Mouse (Mus musculus) MEL (cell line): ENCODE data around the gene Car12. TPM values are rescaled to one million over a fixed set of nuclear protein-coding genes. Genes with fewer than 3 reads are reported as not detected.

Experiments used
- DNase-seq: peaks from one replicate; pipeline ENCODE4 v3.0.0; 2011; ENCODE audit warnings: low read depth, low spot score
- H3K27ac ChIP-seq: 2 replicates; pipeline ENCODE4 v1.5.1; 2012; ENCODE audit warnings: low read depth, mild to moderate bottlenecking, control low read depth, low read length, moderate library complexity; ENCODE audit not compliant: control insufficient read depth
- H3K27me3 ChIP-seq, 2 experiments: fragments of 150-350 bp in 1 of 2; sonication (generic) in 1 of 2; 2 replicates each; pipeline ENCODE4 v1.6.1; 2012; ENCODE audit warnings: low read length in 2 of 2, mild to moderate bottlenecking in 2 of 2, improper control_type of control experiment in 1 of 2, moderate library complexity in 1 of 2; ENCODE audit not compliant: insufficient read depth in 2 of 2, control insufficient read depth in 1 of 2
- H3K36me3 ChIP-seq, 2 experiments: 2 replicates each; pipeline ENCODE4 v1.6.1; 2012 to 2014; ENCODE audit warnings: low read length in 2 of 2, improper control_type of control experiment in 1 of 2, inconsistent platforms in 1 of 2, mild to moderate bottlenecking in 1 of 2; ENCODE audit not compliant: insufficient read depth in 2 of 2, control insufficient read depth in 1 of 2
- H3K4me1 ChIP-seq, 2 experiments: fragments of 150-350 bp in 1 of 2; sonication (generic) in 1 of 2; 2 replicates each; pipeline ENCODE4 v1.6.1; 2012; ENCODE audit warnings: low read length in 2 of 2, improper control_type of control experiment in 1 of 2, mild to moderate bottlenecking in 1 of 2; ENCODE audit not compliant: insufficient read depth in 2 of 2, control insufficient read depth in 1 of 2
- H3K4me3 ChIP-seq, 2 experiments: fragments of 150-350 bp in 1 of 2; sonication (generic) in 1 of 2; 2 replicates each; pipeline ENCODE4 v1.5.1; 2012; ENCODE audit warnings: low read depth in 2 of 2, low read length in 2 of 2, mild to moderate bottlenecking in 2 of 2, moderate library complexity in 2 of 2, control low read depth in 1 of 2, improper control_type of control experiment in 1 of 2; ENCODE audit not compliant: control insufficient read depth in 1 of 2, insufficient read depth in 1 of 2
- H3K79me2 ChIP-seq: 2 replicates; pipeline ENCODE4 v1.6.1; 2012; ENCODE audit warnings: mild to moderate bottlenecking, low read length, moderate library complexity; ENCODE audit not compliant: control insufficient read depth, poor library complexity, insufficient read depth
- H3K9ac ChIP-seq: 2 replicates; pipeline ENCODE4 v1.6.1; 2012; ENCODE audit warnings: low read depth, mild to moderate bottlenecking, control low read depth, low read length, moderate library complexity; ENCODE audit not compliant: control insufficient read depth, poor library complexity, severe bottlenecking
- H3K9me3 ChIP-seq: fragments of 150-350 bp; sonication (generic); replicated peaks from 2 replicates; pipeline ENCODE4 v1.6.1; 2012; ENCODE audit warnings: mild to moderate bottlenecking, low read length, improper control_type of control experiment, moderate library complexity; ENCODE audit not compliant: insufficient read depth
- CHD1 ChIP-seq: IDR thresholded peaks from 2 replicates; pipeline ENCODE4 v1.6.1; 2012; ENCODE audit warnings: low read depth, mild to moderate bottlenecking, inconsistent platforms, low read length, improper control_type of control experiment
- GATA1 ChIP-seq: IDR thresholded peaks from 2 replicates; pipeline ENCODE4 v1.6.1; 2011; ENCODE audit warnings: low read depth, low read length, improper control_type of control experiment
- HCFC1 ChIP-seq: IDR thresholded peaks from 2 replicates; pipeline ENCODE4 v1.6.1; 2012; ENCODE audit warnings: low read depth, mild to moderate bottlenecking, inconsistent platforms, low read length, improper control_type of control experiment, moderate library complexity
- MAX ChIP-seq: IDR thresholded peaks from 2 replicates; pipeline ENCODE4 v1.6.1; 2011; ENCODE audit warnings: low read length, improper control_type of control experiment
- MXI1 ChIP-seq: IDR thresholded peaks from 2 replicates; pipeline ENCODE4 v1.6.1; 2011; ENCODE audit warnings: mild to moderate bottlenecking, low read depth, low read length, improper control_type of control experiment
- MYC ChIP-seq: IDR thresholded peaks from 2 replicates; pipeline ENCODE4 v1.6.1; 2011; ENCODE audit warnings: low read depth, mild to moderate bottlenecking, low read length, improper control_type of control experiment, moderate library complexity
- TCF12 ChIP-seq: IDR thresholded peaks from 2 replicates; pipeline ENCODE4 v1.6.1; 2014; ENCODE audit warnings: low read depth, mild to moderate bottlenecking, inconsistent platforms, low read length, improper control_type of control experiment, moderate library complexity
- USF2 ChIP-seq, 2 experiments: IDR thresholded peaks; 2 replicates each; pipeline ENCODE4 v1.6.1; 2011 to 2012; ENCODE audit warnings: improper control_type of control experiment in 2 of 2, low read length in 2 of 2, borderline replicate concordance in 1 of 2, inconsistent platforms in 1 of 2, low read depth in 1 of 2, mild to moderate bottlenecking in 1 of 2; ENCODE audit not compliant: insufficient read depth in 1 of 2
- ZKSCAN1 ChIP-seq: IDR thresholded peaks from 2 replicates; pipeline ENCODE4 v1.6.1; 2012; ENCODE audit warnings: low read depth, mild to moderate bottlenecking, inconsistent platforms, low read length, improper control_type of control experiment, moderate library complexity
- polyA plus RNA-seq, 2 experiments: library from polyadenylated mRNA; stranded (reverse) in 1 of 2; unstranded in 1 of 2; fragments of >175 nt in 1 of 2; fragments of >200 nt in 1 of 2; gene quantifications; 2 replicates each; pipeline versions ENCODE4 v1.2.1 to v1.2.4; 2012; ENCODE audit warnings: low replicate concordance in 2 of 2, low read depth in 1 of 2; ENCODE audit not compliant: insufficient read length in 2 of 2, insufficient read depth in 1 of 2, missing spikeins in 1 of 2
- total RNA-seq: library from RNA; depleted of rRNA; stranded (reverse); fragments of 300-350 nt; gene quantifications from 2 replicates; pipeline ENCODE4 v1.2.3, GENCODE M21; 2012

Car12 gene
- total and polyA plus RNA-seq, 3 experiments = 0.77 to 1.8 TPM; not detected in 1

DNA sequence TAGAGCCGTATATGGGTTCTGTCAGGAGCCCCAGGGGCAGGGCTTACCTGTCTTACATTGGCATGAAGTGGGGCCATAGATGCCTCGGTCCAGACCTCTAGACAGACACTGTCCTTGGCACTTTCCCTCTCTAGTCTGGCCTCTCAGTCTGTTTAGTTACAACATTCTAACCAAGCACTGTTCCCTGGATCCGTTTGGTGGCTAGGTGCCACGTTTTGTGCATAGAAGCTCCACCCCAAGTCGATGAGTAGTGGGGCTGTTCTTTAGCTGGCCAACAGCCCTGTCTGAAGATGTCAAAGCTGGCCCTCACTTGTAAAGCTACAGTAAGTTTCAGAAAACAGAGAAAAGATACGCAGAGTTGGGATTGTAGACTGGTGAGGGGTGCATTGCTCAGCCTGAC, 2.9 kb upstream of the Car12 start:
- Histone ChIP-seq H3K4me1 (peaks cover 0 to 12% of the 10 kb centered on the region in 2 experiments; a peak in 3 of 4 replicates), H3K27ac (no peak overlapping the region), H3K9me3 (no peaks in the 10 kb centered on the region), H3K79me2 (no peaks in the 10 kb centered on the region), H3K4me3 (no peak overlapping the region), H3K27me3 (peaks cover 1 to 6% of the 10 kb centered on the region in 2 experiments; a peak in 2 of 4 replicates), H3K36me3 (no peaks in the 10 kb centered on the region), H3K9ac (no peak overlapping the region)
- DNase-seq = no peak
- no peak for TF ChIP-seq MAX
- no peak for TF ChIP-seq ZKSCAN1
- TF ChIP-seq HCFC1 = no peak
- no peak for TF ChIP-seq USF2 (IDR thresholded peaks at IDR 0.05; ENCODE audit: borderline replicate concordance in 1 of 2, insufficient read depth in 1 of 2, low read depth in 1 of 2, low read length in 2 of 2)
- TF ChIP-seq MYC = no peak
- no peak for TF ChIP-seq GATA1

- H3K4me1 ChIP-seq = peaks cover 0 to 12% of the 10 kb centered on the region in 2 experiments; a peak in 2 of 4 replicates
- H3K9me3 ChIP-seq = no peaks in the 10 kb centered on the region
- peak overlapping the region; percentile 41 to 42 for H3K4me3 ChIP-seq
- H3K79me2 ChIP-seq = no peaks in the 10 kb centered on the region
- peaks cover 3 to 4% of the 10 kb centered on the region in 2 experiments; a peak in 3 of 4 replicates for H3K27me3 ChIP-seq
- no peaks in the 10 kb centered on the region for H3K36me3 ChIP-seq
- no peak for TF ChIP-seq CHD1
- peak; percentile 13; the same call in 1 of the 2 replicates for TF ChIP-seq MXI1
- peak; percentile 39 for DNase-seq
- no peak overlapping the region for H3K27ac ChIP-seq
- H3K9ac ChIP-seq = peak overlapping the region; percentile 17; the same call in 1 of the 2 replicates
Observed at GRCm38 (mm10) chr9:66714022-66714515, 583 bp downstream of the Car12 start.

GRCm38 (mm10) chr9:66715361-66715760, 1.9 kb downstream of the Car12 start:
- H3K36me3 ChIP-seq = no peaks in the 10 kb centered on the region
- peaks cover 0 to 12% of the 10 kb centered on the region in 2 experiments; a peak in 2 of 4 replicates for H3K4me1 ChIP-seq
- TF ChIP-seq HCFC1 (no peak), TCF12 (no peak)
- H3K9ac ChIP-seq = no peak overlapping the region
- H3K27ac ChIP-seq = no peak overlapping the region
- no peaks in the 10 kb centered on the region for H3K79me2 ChIP-seq
- H3K4me3 ChIP-seq = no peak overlapping the region
- DNase-seq = no peak
- H3K9me3 ChIP-seq = no peaks in the 10 kb centered on the region
- H3K27me3 ChIP-seq = peaks cover 3 to 4% of the 10 kb centered on the region in 2 experiments; a peak in 3 of 4 replicates
